ENCODE assay signal across 12 mouse cellular contexts in genomic region chr4:100101066-100101820, GRCm38 (mm10). TPM values are rescaled to one million over a fixed set of nuclear protein-coding genes. Genes with fewer than 3 reads are reported as not detected.
DNase-seq lines count a peak whose midpoint lies in the region; ATAC-seq lines count a peak whose summit lies in the region.
"Had no signal": no experiment of that assay in that cellular context is flagged by ENCODE, and none has a peak within 500 bp of the region (broad histone marks: within the 10 kb centered on the region; RNA-seq: fewer than 3 reads in every experiment).

No protein-coding gene starts in this region.

- no peaks in the 10 kb centered on the region for H3K9me3 ChIP-seq in intestine, embryonic 14.5 days (ENCODE audit: control insufficient read depth, low read length)
- H3K9me3 ChIP-seq in intestine, embryonic 16.5 days (ENCODE audit: control insufficient read depth, low read length) = no peaks in the 10 kb centered on the region
- no peaks in the 10 kb centered on the region for H3K9me3 ChIP-seq in embryonic facial prominence, embryonic 14.5 days (ENCODE audit: control insufficient read depth, low read length)
- no peaks in the 10 kb centered on the region for H3K9me3 ChIP-seq in kidney, embryonic 14.5 days (ENCODE audit: control insufficient read depth, low read length)
- no peaks in the 10 kb centered on the region for H3K9me3 ChIP-seq in limb, embryonic 15.5 days
- no peaks in the 10 kb centered on the region for H3K9me3 ChIP-seq in hindbrain, embryonic 16.5 days (ENCODE audit: control insufficient read depth, low read length)
- H3K9me3 ChIP-seq: liver, embryonic 15.5 days; midbrain, embryonic 15.5 days; neural tube, embryonic 15.5 days had no signal

- no peaks in the 10 kb centered on the region for H3K36me3 ChIP-seq in intestine, embryonic 14.5 days (ENCODE audit: control insufficient read depth, insufficient read depth, low read length)
- no peaks in the 10 kb centered on the region for H3K36me3 ChIP-seq in intestine, embryonic 16.5 days (ENCODE audit: control insufficient read depth, insufficient read depth, low read length)
- no peaks in the 10 kb centered on the region for H3K36me3 ChIP-seq in embryonic facial prominence, embryonic 14.5 days (ENCODE audit: control insufficient read depth, insufficient read depth, low read length)
- no peaks in the 10 kb centered on the region for H3K36me3 ChIP-seq in kidney, embryonic 14.5 days (ENCODE audit: control insufficient read depth, insufficient read depth, low read length)
- no peaks in the 10 kb centered on the region for H3K36me3 ChIP-seq in limb, embryonic 15.5 days
- H3K36me3 ChIP-seq in hindbrain, embryonic 16.5 days (ENCODE audit: control insufficient read depth, insufficient read depth, low read length) = no peaks in the 10 kb centered on the region
- H3K36me3 ChIP-seq: liver, embryonic 15.5 days; midbrain, embryonic 15.5 days; neural tube, embryonic 15.5 days had no signal

- H3K27ac ChIP-seq in intestine, embryonic 14.5 days (ENCODE audit: low read depth) = peak overlapping the region; percentile 23; the same call in 1 of the 2 replicates
- no peak overlapping the region for H3K27ac ChIP-seq in intestine, embryonic 16.5 days (ENCODE audit: low read length)
- peak overlapping the region; percentile 72 for H3K27ac ChIP-seq in embryonic facial prominence, embryonic 14.5 days (replicated peaks; ENCODE audit: low read depth, low read length)
- H3K27ac ChIP-seq in kidney, embryonic 14.5 days (ENCODE audit: low read depth, low read length) = peak overlapping the region; percentile 74
- peak overlapping the region; percentile 62 for H3K27ac ChIP-seq in limb, embryonic 15.5 days
- H3K27ac ChIP-seq in hindbrain, embryonic 16.5 days (ENCODE audit: low read depth, low read length) = no peak overlapping the region
- H3K27ac ChIP-seq: hindbrain, postnatal 0 days; liver, embryonic 15.5 days; midbrain, embryonic 15.5 days; neural tube, embryonic 15.5 days had no signal

- WGBS in intestine, embryonic 14.5 days = 45% methylated on average over 7 of the region's 7 CpGs
- WGBS in intestine, embryonic 16.5 days = 54% methylated on average over 7 of the region's 7 CpGs
- 44% methylated on average over 7 of the region's 7 CpGs for WGBS in embryonic facial prominence, embryonic 14.5 days
- 46% methylated on average over 7 of the region's 7 CpGs for WGBS in kidney, embryonic 14.5 days
- 42% methylated on average over 7 of the region's 7 CpGs for WGBS in limb, embryonic 15.5 days
- WGBS in hindbrain, embryonic 16.5 days = 80% methylated on average over 7 of the region's 7 CpGs

- no peak overlapping the region for H3K9ac ChIP-seq in intestine, embryonic 14.5 days (ENCODE audit: low read length)
- H3K9ac ChIP-seq in intestine, embryonic 16.5 days (ENCODE audit: low read depth, low read length) = no peak overlapping the region
- 0 out of 2 replicates have a peak overlapping the region, but pooled peaks have one; percentile 10 for H3K9ac ChIP-seq in embryonic facial prominence, embryonic 14.5 days (ENCODE audit: low read depth, low read length)
- peak overlapping the region; percentile 12; the same call in 1 of the 2 replicates for H3K9ac ChIP-seq in kidney, embryonic 14.5 days (ENCODE audit: low read depth, low read length)
- no peak overlapping the region for H3K9ac ChIP-seq in limb, embryonic 15.5 days
- no peak overlapping the region for H3K9ac ChIP-seq in hindbrain, embryonic 16.5 days (ENCODE audit: low read depth, low read length)
- H3K9ac ChIP-seq: liver, embryonic 15.5 days; midbrain, embryonic 15.5 days; neural tube, embryonic 15.5 days had no signal

- H3K4me3 ChIP-seq in intestine, embryonic 14.5 days (ENCODE audit: low read depth, low read length) = no peak overlapping the region
- H3K4me3 ChIP-seq in intestine, embryonic 16.5 days (ENCODE audit: low read length) = no peak overlapping the region
- H3K4me3 ChIP-seq in embryonic facial prominence, embryonic 14.5 days (ENCODE audit: low read depth, low read length) = no peak overlapping the region
- no peak overlapping the region for H3K4me3 ChIP-seq in kidney, embryonic 14.5 days (ENCODE audit: low read length)
- no peak overlapping the region for H3K4me3 ChIP-seq in limb, embryonic 15.5 days
- H3K4me3 ChIP-seq in hindbrain, embryonic 16.5 days (ENCODE audit: low read length) = no peak overlapping the region
- H3K4me3 ChIP-seq: liver, embryonic 15.5 days; midbrain, embryonic 15.5 days; neural tube, embryonic 15.5 days had no signal

- DNase-seq in intestine, embryonic 14.5 days (ENCODE audit: low spot score) = no peak
- DNase-seq in embryonic facial prominence, embryonic 14.5 days (ENCODE audit: low spot score) = peak; percentile 79
- DNase-seq in urinary bladder, postnatal 14 days (ENCODE audit: low spot score) = no peak
- DNase-seq: layer of hippocampus, postnatal 36 days had no signal

- no peak overlapping the region for H3K4me2 ChIP-seq in intestine, embryonic 14.5 days (ENCODE audit: low read length)
- no peak overlapping the region for H3K4me2 ChIP-seq in intestine, embryonic 16.5 days (ENCODE audit: low read depth, low read length)
- peak overlapping the region; percentile 19; the same call in 1 of the 2 replicates for H3K4me2 ChIP-seq in embryonic facial prominence, embryonic 14.5 days (ENCODE audit: low read depth, low read length)
- no peak overlapping the region; the same call in 1 of the 2 replicates for H3K4me2 ChIP-seq in kidney, embryonic 14.5 days (replicated peaks; ENCODE audit: low read depth, low read length)
- H3K4me2 ChIP-seq in limb, embryonic 15.5 days = no peak overlapping the region
- H3K4me2 ChIP-seq in hindbrain, embryonic 16.5 days (ENCODE audit: low read length) = no peak overlapping the region
- H3K4me2 ChIP-seq: liver, embryonic 15.5 days; midbrain, embryonic 15.5 days; neural tube, embryonic 15.5 days had no signal

- H3K4me1 ChIP-seq in intestine, embryonic 14.5 days (replicated peaks; ENCODE audit: control insufficient read depth, insufficient read depth, low read length) = peaks cover 30% of the 10 kb centered on the region
- H3K4me1 ChIP-seq in intestine, embryonic 16.5 days (ENCODE audit: control insufficient read depth, insufficient read depth, low read length) = peaks cover 9% of the 10 kb centered on the region; the same call in 1 of the 2 replicates
- peaks cover 47% of the 10 kb centered on the region for H3K4me1 ChIP-seq in embryonic facial prominence, embryonic 14.5 days (ENCODE audit: control insufficient read depth, insufficient read depth, low read length)
- peaks cover 36% of the 10 kb centered on the region for H3K4me1 ChIP-seq in kidney, embryonic 14.5 days (ENCODE audit: control insufficient read depth, insufficient read depth, low read length)
- peaks cover 22% of the 10 kb centered on the region for H3K4me1 ChIP-seq in limb, embryonic 15.5 days
- H3K4me1 ChIP-seq in hindbrain, embryonic 16.5 days (ENCODE audit: control insufficient read depth, insufficient read depth, low read depth, low read length) = peaks cover 2% of the 10 kb centered on the region; the same call in 1 of the 2 replicates
- H3K4me1 ChIP-seq: liver, embryonic 15.5 days had no signal

- ATAC-seq in intestine, embryonic 14.5 days (replicated peaks; ENCODE audit: low FRiP score, low TSS enrichment, low read depth) = no peak
- no peak for ATAC-seq in intestine, embryonic 16.5 days
- ATAC-seq in embryonic facial prominence, embryonic 14.5 days (ENCODE audit: low read depth) = no peak
- ATAC-seq in kidney, embryonic 14.5 days (ENCODE audit: low FRiP score, low TSS enrichment) = 0 out of 2 replicates have a peak, but pooled peaks have one; percentile 8
- no peak for ATAC-seq in limb, embryonic 15.5 days (ENCODE audit: insufficient number of reproducible peaks, low FRiP score, low TSS enrichment, low read depth)
- ATAC-seq in hindbrain, embryonic 16.5 days = no peak
- ATAC-seq: hindbrain, postnatal 0 days; midbrain, embryonic 15.5 days had no signal

- H3K27me3 ChIP-seq in intestine, embryonic 14.5 days (replicated peaks; ENCODE audit: control insufficient read depth, insufficient read depth, low read length) = no peaks in the 10 kb centered on the region
- H3K27me3 ChIP-seq in intestine, embryonic 16.5 days (replicated peaks; ENCODE audit: control insufficient read depth, insufficient read depth, low read length) = no peaks in the 10 kb centered on the region
- no peaks in the 10 kb centered on the region for H3K27me3 ChIP-seq in embryonic facial prominence, embryonic 14.5 days (replicated peaks; ENCODE audit: control insufficient read depth, insufficient read depth, low read length)
- no peaks in the 10 kb centered on the region for H3K27me3 ChIP-seq in kidney, embryonic 14.5 days (ENCODE audit: control insufficient read depth, insufficient read depth, low read length)
- H3K27me3 ChIP-seq in limb, embryonic 15.5 days = peaks cover 10% of the 10 kb centered on the region
- no peaks in the 10 kb centered on the region for H3K27me3 ChIP-seq in hindbrain, embryonic 16.5 days (replicated peaks; ENCODE audit: control insufficient read depth, insufficient read depth, low read length)

RNA-seq across cellular contexts. Expression of gene Ror1, which starts 5.7 kb away (rescaled TPM):
- 11.4 and 12.1 TPM in 2 replicates for polyA plus RNA-seq in intestine, embryonic 14.5 days (2014; fragmentation: Nextera tagmentation; extraction: Ambion mirVana)
- 4.0 and 4.3 TPM in 2 replicates for polyA plus RNA-seq in intestine, embryonic 16.5 days (2015; fragmentation: Nextera tagmentation; extraction: Ambion mirVana)
- 10.2 and 13.0 TPM in 2 replicates for polyA plus RNA-seq in embryonic facial prominence, embryonic 14.5 days (2014; fragmentation: Nextera tagmentation; extraction: Ambion mirVana)
- polyA plus RNA-seq in kidney, embryonic 14.5 days (2014; fragmentation: Nextera tagmentation; extraction: Ambion mirVana) = 11.3 and 12.8 TPM in 2 replicates
- 8.1 and 9.5 TPM in 2 replicates for polyA plus RNA-seq in limb, embryonic 15.5 days (2015; fragmentation: Nextera tagmentation; extraction: Ambion mirVana)
- 1.5 TPM in 2 replicates for polyA plus RNA-seq in hindbrain, embryonic 16.5 days (2015; fragmentation: Nextera tagmentation; extraction: Ambion mirVana)

Comparison
In these comparisons a context has a peak if more than half of its experiments do, and no peak if none do; other contexts are left out.
1. H3K27ac ChIP-seq: peak in intestine, embryonic 14.5 days (single experiment), embryonic facial prominence, embryonic 14.5 days (single experiment), kidney, embryonic 14.5 days (single experiment) and limb, embryonic 15.5 days (single experiment); none in intestine, embryonic 16.5 days (single experiment) and hindbrain, embryonic 16.5 days (single experiment).
2. H3K9ac ChIP-seq: peak in embryonic facial prominence, embryonic 14.5 days (single experiment) and kidney, embryonic 14.5 days (single experiment); none in intestine, embryonic 14.5 days (single experiment), intestine, embryonic 16.5 days (single experiment), limb, embryonic 15.5 days (single experiment) and hindbrain, embryonic 16.5 days (single experiment).